Mouse (Mus musculus) E14TG2a.4 (cell line): ENCODE data around the gene Hephl1.

Source experiments
- CTCF ChIP-seq: conservative IDR thresholded peaks from 2 replicates; pipeline ENCODE4 v1.5.1; 2014; ENCODE audit warnings: low read length
- NANOG ChIP-seq: IDR thresholded peaks from 2 replicates; pipeline ENCODE4 v1.6.1; 2014; ENCODE audit warnings: borderline replicate concordance, low read length, mixed read lengths

DNA sequence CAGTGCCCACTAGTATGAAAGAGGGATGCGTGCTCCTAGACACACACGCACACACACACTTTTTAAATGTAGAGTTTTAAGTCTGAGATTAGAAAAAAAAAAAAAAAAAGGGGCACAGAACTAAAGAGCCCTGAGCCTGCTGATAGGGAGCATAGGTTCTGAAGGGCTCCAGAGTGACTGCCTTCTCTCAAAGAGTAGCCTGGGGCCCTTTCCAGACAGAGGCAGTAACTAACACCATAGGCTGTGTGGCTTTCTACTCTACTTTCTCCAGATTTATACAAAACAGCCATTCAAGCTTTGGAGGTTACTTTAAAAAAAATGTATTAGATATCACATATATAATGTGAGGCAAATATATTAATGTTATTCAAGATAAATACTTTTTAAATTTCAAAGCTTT is 75.5 kb downstream of the Hephl1 start:
- TF ChIP-seq CTCF (no peak), NANOG (no peak)
